Mouse (Mus musculus) forebrain, embryonic 10.5 days (tissue): Measurements from ENCODE around the gene Rtl9. TPM values are rescaled to one million over a fixed set of nuclear protein-coding genes. Genes with fewer than 3 reads are reported as not detected.

Experiments
- DNase-seq: peaks from one replicate; pipeline ENCODE4 v3.0.0-alpha.2; 2017; ENCODE audit warnings: low spot score; ENCODE audit errors: extremely low spot score
- H3K27ac ChIP-seq: fragments of 300-500 bp; sonication (generic); 2 replicates; pipeline ENCODE4 v1.5.1; 2016; ENCODE audit warnings: mild to moderate bottlenecking
- H3K27me3 ChIP-seq: fragments of 300-500 bp; sonication (generic); 2 replicates; pipeline ENCODE4 v1.6.1; 2016; ENCODE audit warnings: mild to moderate bottlenecking; ENCODE audit not compliant: poor library complexity, severe bottlenecking
- H3K36me3 ChIP-seq: fragments of 300-500 bp; sonication (generic); replicated peaks from 2 replicates; pipeline ENCODE4 v1.6.1; 2016; ENCODE audit warnings: mild to moderate bottlenecking, moderate library complexity
- H3K4me1 ChIP-seq: fragments of 300-500 bp; sonication (generic); 2 replicates; pipeline ENCODE4 v1.6.1; 2016
- H3K4me3 ChIP-seq: fragments of 300-500 bp; sonication (generic); 2 replicates; pipeline ENCODE4 v1.5.1; 2016; ENCODE audit warnings: mild to moderate bottlenecking, moderate library complexity
- H3K9me3 ChIP-seq: fragments of 300-500 bp; sonication (generic); 2 replicates; pipeline ENCODE4 v1.6.1; 2016; ENCODE audit warnings: mild to moderate bottlenecking, moderate library complexity
- WGBS: fragments of 180-500 bp; shearing (Covaris S2); methylation state at CpG from one replicate; pipeline ENCODE4 v1.1.7; 2016; 5-methylcytosine and 5-hydroxymethylcytosine counted together
- polyA plus RNA-seq: library from polyadenylated mRNA; unstranded; fragments of >200 nt; fragmentation: Nextera tagmentation; extraction: Ambion mirVana; gene quantifications from 2 replicates; pipeline ENCODE4 v1.2.1, GENCODE M21; 2016

Rtl9 gene
- polyA plus RNA-seq, 1 experiment from 2014 or later = 0.26 TPM

GRCm38 (mm10) chrX:143088225-143088624 lies 11.2 kb upstream of the Rtl9 start:
- Histone ChIP-seq H3K27me3 (peaks cover 93% of the 10 kb centered on the region), H3K4me3 (no peak overlapping the region), H3K9me3 (no peaks in the 10 kb centered on the region), H3K4me1 (no peaks in the 10 kb centered on the region), H3K27ac (no peak overlapping the region), H3K36me3 (no peaks in the 10 kb centered on the region)
- WGBS = 75% methylated on average over 7 of the region's 7 CpGs
- no peak for DNase-seq

GRCm38 (mm10) chrX:143090904-143091588 lies 8.3 kb upstream of the Rtl9 start:
- H3K4me3 ChIP-seq = no peak overlapping the region
- no peak for DNase-seq
- H3K9me3 ChIP-seq = no peaks in the 10 kb centered on the region
- H3K27me3 ChIP-seq = peaks cover 87% of the 10 kb centered on the region
- H3K4me1 ChIP-seq = no peaks in the 10 kb centered on the region
- no peaks in the 10 kb centered on the region for H3K36me3 ChIP-seq
- no peak overlapping the region for H3K27ac ChIP-seq
- WGBS = 66% methylated on average over 6 of the region's 6 CpGs

- H3K27me3 ChIP-seq = peaks cover 81% of the 10 kb centered on the region
- no peaks in the 10 kb centered on the region for H3K4me1 ChIP-seq
- H3K36me3 ChIP-seq = no peaks in the 10 kb centered on the region
- no peak overlapping the region for H3K4me3 ChIP-seq
- no peak for DNase-seq
- no peaks in the 10 kb centered on the region for H3K9me3 ChIP-seq
- WGBS = 78% methylated on average over 6 of the region's 6 CpGs
- H3K27ac ChIP-seq = no peak overlapping the region
These were observed 1.8 kb upstream of the Rtl9 start for GRCm38 (mm10) chrX:143097551-143097950.

GRCm38 (mm10) chrX:143103146-143103545 lies 3.8 kb downstream of the Rtl9 start:
- WGBS = 91% methylated on average over 5 of the region's 5 CpGs
- Histone ChIP-seq H3K9me3 (no peaks in the 10 kb centered on the region), H3K27me3 (peaks cover 37% of the 10 kb centered on the region), H3K4me3 (no peak overlapping the region), H3K36me3 (no peaks in the 10 kb centered on the region), H3K27ac (no peak overlapping the region), H3K4me1 (no peaks in the 10 kb centered on the region)
- DNase-seq = no peak

- 96% methylated on average over 1 of the region's 1 CpGs for WGBS
- Histone ChIP-seq H3K27ac (no peak overlapping the region), H3K4me1 (no peaks in the 10 kb centered on the region), H3K4me3 (no peak overlapping the region), H3K27me3 (peaks cover 15% of the 10 kb centered on the region), H3K36me3 (no peaks in the 10 kb centered on the region), H3K9me3 (no peaks in the 10 kb centered on the region)
- no peak for DNase-seq
These were observed 6.5 kb downstream of the Rtl9 start for GRCm38 (mm10) chrX:143105866-143106265.

- Histone ChIP-seq H3K9me3 (no peaks in the 10 kb centered on the region), H3K27me3 (peaks cover 39% of the 10 kb centered on the region), H3K4me3 (no peak overlapping the region), H3K4me1 (no peaks in the 10 kb centered on the region), H3K36me3 (no peaks in the 10 kb centered on the region), H3K27ac (no peak overlapping the region)
- no peak for DNase-seq
These were observed 13.2 kb downstream of the Rtl9 start for GRCm38 (mm10) chrX:143112546-143112945.

Other genes starting within 250 kb of the Rtl9 start
- gene Ammecr1, start 132.9 kb upstream of the Rtl9 start, polyA plus RNA-seq = 8.8 and 9.4 TPM in 2 replicates